ENCODE assay signal across 8 mouse cellular contexts in genomic region chr1:133434018-133434755, GRCm38 (mm10). TPM values are rescaled to one million over a fixed set of nuclear protein-coding genes. Genes with fewer than 3 reads are reported as not detected.
DNase-seq lines count a peak whose midpoint lies in the region; ATAC-seq lines count a peak whose summit lies in the region.

No protein-coding gene starts in this region.

- H3K9ac ChIP-seq in kidney, embryonic 16.5 days (replicated peaks; ENCODE audit: low read length) = peak overlapping the region; percentile 63
- no peak overlapping the region for H3K9ac ChIP-seq in liver, embryonic 12.5 days

- H3K27ac ChIP-seq in brown adipose tissue, adult 24 weeks (replicated peaks; ENCODE audit: low read depth, low read length) = no peak overlapping the region
- H3K27ac ChIP-seq in heart, embryonic 10.5 days = peak overlapping the region; percentile 75
- peak overlapping the region; percentile 74 for H3K27ac ChIP-seq in kidney, embryonic 16.5 days (ENCODE audit: low read length)
- H3K27ac ChIP-seq in liver, embryonic 12.5 days = no peak overlapping the region

- WGBS in heart, embryonic 10.5 days = 14% methylated on average over 12 of the region's 12 CpGs
- WGBS in kidney, embryonic 16.5 days = 6% methylated on average over 12 of the region's 12 CpGs
- WGBS in liver, embryonic 12.5 days (ENCODE audit: insufficient replicate concordance) = 24% methylated on average over 9 of the region's 12 CpGs

- peak overlapping the region; percentile 59 for H3K4me2 ChIP-seq in kidney, embryonic 16.5 days (replicated peaks; ENCODE audit: low read depth, low read length)
- H3K4me2 ChIP-seq in liver, embryonic 12.5 days = peak overlapping the region; percentile 27

- peak; percentile 80 for ATAC-seq in kidney, embryonic 16.5 days (ENCODE audit: low FRiP score, low TSS enrichment)
- no peak for ATAC-seq in liver, embryonic 12.5 days
- no peak for ATAC-seq in erythroid progenitor cell, adult 5-6 weeks (replicated peaks; ENCODE audit: low FRiP score, poor library complexity, severe bottlenecking)

- H3K4me1 ChIP-seq in brown adipose tissue, adult 24 weeks (ENCODE audit: control insufficient read depth, insufficient read depth, insufficient read length, low read length) = 0 out of 2 replicates have a peak, but pooled peaks cover 2% of the 10 kb centered on the region
- H3K4me1 ChIP-seq in heart, embryonic 10.5 days = peaks cover 21% of the 10 kb centered on the region
- peaks cover 22% of the 10 kb centered on the region for H3K4me1 ChIP-seq in kidney, embryonic 16.5 days (ENCODE audit: insufficient read depth, low read length)
- peaks cover 7% of the 10 kb centered on the region; the same call in 1 of the 2 replicates for H3K4me1 ChIP-seq in liver, embryonic 12.5 days

- H3K36me3 ChIP-seq in heart, embryonic 10.5 days = no peaks in the 10 kb centered on the region
- H3K36me3 ChIP-seq in kidney, embryonic 16.5 days (ENCODE audit: insufficient read depth, low read length) = no peaks in the 10 kb centered on the region
- H3K36me3 ChIP-seq in liver, embryonic 12.5 days = no peaks in the 10 kb centered on the region

- peak; percentile 83 for DNase-seq in Muller cell, postnatal 12 days (ENCODE audit: inconsistent ontology term)
- no peak for DNase-seq in heart, embryonic 10.5 days (ENCODE audit: low spot score)
- peak; percentile 66 for DNase-seq in ovary, postnatal 14 days (ENCODE audit: low spot score)
- DNase-seq in MN1 (ENCODE audit: low spot score) = no peak

- H3K9me3 ChIP-seq in heart, embryonic 10.5 days = peaks cover 9% of the 10 kb centered on the region
- peaks cover 9% of the 10 kb centered on the region for H3K9me3 ChIP-seq in kidney, embryonic 16.5 days (ENCODE audit: low read length)
- peaks cover 7% of the 10 kb centered on the region for H3K9me3 ChIP-seq in liver, embryonic 12.5 days (replicated peaks)

- peaks cover 8% of the 10 kb centered on the region; the same call in 1 of the 2 replicates for H3K27me3 ChIP-seq in heart, embryonic 10.5 days (ENCODE audit: insufficient read depth, poor library complexity, severe bottlenecking)
- no peaks in the 10 kb centered on the region for H3K27me3 ChIP-seq in kidney, embryonic 16.5 days (ENCODE audit: insufficient read depth, low read length)
- H3K27me3 ChIP-seq in liver, embryonic 12.5 days (replicated peaks) = 0 out of 2 replicates have a peak, but pooled peaks cover 8% of the 10 kb centered on the region

- H3K4me3 ChIP-seq in brown adipose tissue, adult 24 weeks (ENCODE audit: insufficient read depth, low read depth, low read length) = peak overlapping the region; percentile 33
- peak overlapping the region; percentile 45 for H3K4me3 ChIP-seq in heart, embryonic 10.5 days
- H3K4me3 ChIP-seq in kidney, embryonic 16.5 days (ENCODE audit: low read length) = peak overlapping the region; percentile 37
- no peak overlapping the region for H3K4me3 ChIP-seq in liver, embryonic 12.5 days

RNA-seq across cellular contexts. Expression of gene Sox13, which starts 10.0 kb away (rescaled TPM):
- 5.5 and 6.6 TPM in 2 replicates for polyA plus RNA-seq in brown adipose tissue, adult 24 weeks (2012; ENCODE audit: insufficient read depth, insufficient read length, missing spikeins)
- polyA plus RNA-seq in heart, embryonic 10.5 days (2016; fragmentation: Nextera tagmentation; extraction: Ambion mirVana) = 4.2 and 8.5 TPM in 2 replicates
- 11.5 and 12.8 TPM in 2 replicates for polyA plus RNA-seq in kidney, embryonic 16.5 days (2015; fragmentation: Nextera tagmentation; extraction: Ambion mirVana)
- polyA plus RNA-seq in liver, embryonic 12.5 days (2016; fragmentation: Nextera tagmentation; extraction: Ambion mirVana) = 3.4 and 3.7 TPM in 2 replicates
- 1.4 and 3.4 TPM in 2 replicates for total RNA-seq in erythroid progenitor cell, adult 5-6 weeks (2015; ENCODE audit: low replicate concordance)
- not detected in 2 replicates for total RNA-seq in erythroid progenitor cell, adult 5-6 weeks (2017; ENCODE audit: low replicate concordance)

Comparison
In these comparisons a context has a peak if more than half of its experiments do, and no peak if none do; other contexts are left out.
1. DNase-seq: peak in Muller cell, postnatal 12 days (single experiment) and ovary, postnatal 14 days (single experiment); none in heart, embryonic 10.5 days (single experiment) and MN1 (single experiment).
2. H3K27ac ChIP-seq: peak in heart, embryonic 10.5 days (single experiment) and kidney, embryonic 16.5 days (single experiment); none in brown adipose tissue, adult 24 weeks (single experiment) and liver, embryonic 12.5 days (single experiment).